ENCODE assay signal across 13 mouse cellular contexts in the genomic region with DNA sequence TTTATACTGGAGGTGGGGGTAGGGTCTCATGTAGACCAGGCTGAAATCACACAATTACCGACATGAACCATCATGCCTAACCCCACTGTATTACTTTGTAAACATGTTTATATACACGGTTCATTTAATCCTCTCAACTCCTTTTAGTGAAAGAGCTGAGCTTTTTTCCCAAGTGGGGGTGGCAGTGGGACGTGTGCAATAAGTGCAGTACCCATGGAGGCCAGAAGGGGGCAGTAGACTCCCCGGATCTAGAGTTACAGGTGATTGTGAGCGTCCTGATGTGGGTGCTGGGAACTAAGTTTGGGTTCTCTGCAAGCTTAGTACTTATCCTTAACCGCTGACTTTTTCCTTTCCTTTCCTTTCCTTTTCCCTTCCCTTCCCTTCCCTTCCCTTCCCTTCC. TPM values are rescaled to one million over a fixed set of nuclear protein-coding genes. Genes with fewer than 3 reads are reported as not detected.
A peak's percentile ranks its signal among the peaks of the same experiment; 100 is the strongest.
DNase-seq lines count a peak whose midpoint lies in the region; ATAC-seq and TF ChIP-seq lines count a peak whose summit lies in the region.
"Had no signal": no experiment of that assay in that cellular context is flagged by ENCODE, and none has a peak within 500 bp of the region (broad histone marks: within the 10 kb centered on the region; RNA-seq: fewer than 3 reads in every experiment).

No protein-coding gene starts in this region.

- no peak overlapping the region for H3K9ac ChIP-seq in heart, postnatal 0 days (replicated peaks; ENCODE audit: low read depth, low read length)
- no peak overlapping the region for H3K9ac ChIP-seq in liver, embryonic 13.5 days
- no peak overlapping the region for H3K9ac ChIP-seq in forebrain, embryonic 15.5 days (replicated peaks)
- H3K9ac ChIP-seq: limb, embryonic 13.5 days; midbrain, embryonic 12.5 days had no signal

- peaks cover 9% of the 10 kb centered on the region for H3K4me1 ChIP-seq in heart, postnatal 0 days (ENCODE audit: control insufficient read depth, insufficient read depth)
- no peaks in the 10 kb centered on the region for H3K4me1 ChIP-seq in liver, embryonic 13.5 days (replicated peaks)
- 0 out of 2 replicates have a peak, but pooled peaks cover 4% of the 10 kb centered on the region for H3K4me1 ChIP-seq in limb, embryonic 10.5 days
- peaks cover 8% of the 10 kb centered on the region for H3K4me1 ChIP-seq in forebrain, embryonic 15.5 days
- H3K4me1 ChIP-seq: midbrain, embryonic 12.5 days had no signal

- no peak for DNase-seq in heart, postnatal 0 days (ENCODE audit: low spot score)
- DNase-seq in heart, adult 11 months = no peak
- DNase-seq in thymus, postnatal 0 days (ENCODE audit: low spot score) = peak; percentile 28
- no peak for DNase-seq in thymus, adult 18-20 months
- DNase-seq in liver, embryonic 13.5 days = peak; percentile 8
- DNase-seq in limb, embryonic 10.5 days (ENCODE audit: low spot score) = no peak
- DNase-seq in cerebellum, adult 18-20 months = no peak
- DNase-seq: kidney, postnatal 10 days had no signal

- no peak overlapping the region for H3K4me2 ChIP-seq in heart, postnatal 0 days (ENCODE audit: low read depth, low read length)
- H3K4me2 ChIP-seq in liver, embryonic 13.5 days = no peak overlapping the region
- H3K4me2 ChIP-seq in forebrain, embryonic 15.5 days (replicated peaks) = no peak overlapping the region
- H3K4me2 ChIP-seq: limb, embryonic 13.5 days; midbrain, embryonic 12.5 days had no signal

- peak; percentile 16 for TF ChIP-seq CTCF in heart, postnatal 0 days (IDR thresholded peaks at IDR 0.05; ENCODE audit: low read depth)

- no peak for ATAC-seq in heart, postnatal 0 days (ENCODE audit: insufficient read depth, low read depth)
- no peak for ATAC-seq in liver, embryonic 13.5 days (ENCODE audit: low read depth)
- ATAC-seq in forebrain, embryonic 15.5 days (replicated peaks) = no peak
- ATAC-seq: Patski had no signal

- no peaks in the 10 kb centered on the region for H3K36me3 ChIP-seq in heart, postnatal 0 days (replicated peaks; ENCODE audit: control insufficient read depth, insufficient read depth, low read length)
- no peaks in the 10 kb centered on the region for H3K36me3 ChIP-seq in liver, embryonic 13.5 days
- H3K36me3 ChIP-seq in limb, embryonic 10.5 days = no peaks in the 10 kb centered on the region
- H3K36me3 ChIP-seq in forebrain, embryonic 15.5 days = no peaks in the 10 kb centered on the region
- H3K36me3 ChIP-seq: embryonic facial prominence, embryonic 10.5 days; limb, embryonic 13.5 days; midbrain, embryonic 12.5 days had no signal

- no peaks in the 10 kb centered on the region for H3K9me3 ChIP-seq in heart, postnatal 0 days (replicated peaks; ENCODE audit: control insufficient read depth, low read length)
- no peaks in the 10 kb centered on the region for H3K9me3 ChIP-seq in liver, embryonic 13.5 days (replicated peaks)
- no peaks in the 10 kb centered on the region for H3K9me3 ChIP-seq in limb, embryonic 10.5 days (replicated peaks)
- H3K9me3 ChIP-seq in forebrain, embryonic 15.5 days = no peaks in the 10 kb centered on the region
- H3K9me3 ChIP-seq: embryonic facial prominence, embryonic 10.5 days; limb, embryonic 13.5 days; midbrain, embryonic 12.5 days had no signal

- 47% methylated on average over 6 of the region's 6 CpGs for WGBS in heart, postnatal 0 days
- 37% methylated on average over 6 of the region's 6 CpGs for WGBS in liver, embryonic 13.5 days (ENCODE audit: insufficient replicate concordance)
- WGBS in limb, embryonic 10.5 days = 52% methylated on average over 6 of the region's 6 CpGs
- WGBS in forebrain, embryonic 15.5 days = 52% methylated on average over 6 of the region's 6 CpGs

- peaks cover 5% of the 10 kb centered on the region; the same call in 1 of the 2 replicates for H3K27me3 ChIP-seq in heart, postnatal 0 days (ENCODE audit: control insufficient read depth, insufficient read depth, low read length)
- no peaks in the 10 kb centered on the region for H3K27me3 ChIP-seq in liver, embryonic 13.5 days
- H3K27me3 ChIP-seq in limb, embryonic 10.5 days (ENCODE audit: low read depth, poor library complexity, severe bottlenecking) = peaks cover 13% of the 10 kb centered on the region; the same call in 1 of the 2 replicates
- no peaks in the 10 kb centered on the region for H3K27me3 ChIP-seq in forebrain, embryonic 15.5 days
- H3K27me3 ChIP-seq: midbrain, embryonic 12.5 days; Patski had no signal

- H3K4me3 ChIP-seq in heart, postnatal 0 days (ENCODE audit: low read depth, low read length) = no peak overlapping the region
- H3K4me3 ChIP-seq in liver, embryonic 13.5 days (replicated peaks) = no peak overlapping the region
- no peak overlapping the region for H3K4me3 ChIP-seq in limb, embryonic 10.5 days
- H3K4me3 ChIP-seq in forebrain, embryonic 15.5 days = no peak overlapping the region
- H3K4me3 ChIP-seq: embryonic facial prominence, embryonic 10.5 days; limb, embryonic 13.5 days; midbrain, embryonic 12.5 days had no signal

- no peak overlapping the region for H3K27ac ChIP-seq in heart, postnatal 0 days (ENCODE audit: low read depth)
- no peak overlapping the region for H3K27ac ChIP-seq in liver, embryonic 13.5 days
- H3K27ac ChIP-seq in limb, embryonic 10.5 days = no peak overlapping the region
- no peak overlapping the region for H3K27ac ChIP-seq in forebrain, embryonic 15.5 days (replicated peaks)
- H3K27ac ChIP-seq: embryonic facial prominence, embryonic 10.5 days; limb, embryonic 13.5 days; midbrain, embryonic 12.5 days had no signal

- no peak for TF ChIP-seq EP300 in heart, postnatal 0 days (IDR thresholded peaks at IDR 0.05; ENCODE audit: low read depth)

RNA-seq across cellular contexts. Expression of a gene that starts 37.5 kb away (rescaled TPM):
- total RNA-seq in heart, postnatal 0 days (2014; rRNA removed; ENCODE audit: low replicate concordance) = 1.1 TPM in 1 of 2 replicates, not detected in the other
- 0.01 TPM in 1 of 2 replicates, not detected in the other for polyA plus RNA-seq in heart, postnatal 0 days (2015; fragmentation: Nextera tagmentation; extraction: Ambion mirVana)
- 0.51 and 0.55 TPM in 2 replicates for polyA plus RNA-seq in thymus, postnatal 0 days (2015; fragmentation: Nextera tagmentation; extraction: Ambion mirVana)
- not detected in 2 replicates for polyA plus RNA-seq in liver, embryonic 13.5 days (2015; fragmentation: Nextera tagmentation; extraction: Ambion mirVana)
- polyA plus RNA-seq in limb, embryonic 10.5 days (2016; fragmentation: Nextera tagmentation; extraction: Ambion mirVana) = 0.20 TPM in 2 replicates
- polyA plus RNA-seq in forebrain, embryonic 15.5 days (2015; fragmentation: Nextera tagmentation; extraction: Ambion mirVana) = 0.03 TPM in 2 replicates

RNA-seq across cellular contexts. Expression of a gene that starts 49.1 kb away (rescaled TPM):
- total RNA-seq in heart, postnatal 0 days (2014; rRNA removed; ENCODE audit: low replicate concordance) = 829 and 887 TPM in 2 replicates
- polyA plus RNA-seq in heart, postnatal 0 days (2015; fragmentation: Nextera tagmentation; extraction: Ambion mirVana) = 1,674 and 1,711 TPM in 2 replicates
- polyA plus RNA-seq in thymus, postnatal 0 days (2015; fragmentation: Nextera tagmentation; extraction: Ambion mirVana) = 297 TPM in 2 replicates
- 150 and 155 TPM in 2 replicates for polyA plus RNA-seq in liver, embryonic 13.5 days (2015; fragmentation: Nextera tagmentation; extraction: Ambion mirVana)
- polyA plus RNA-seq in limb, embryonic 10.5 days (2016; fragmentation: Nextera tagmentation; extraction: Ambion mirVana) = 183 and 211 TPM in 2 replicates
- polyA plus RNA-seq in forebrain, embryonic 15.5 days (2015; fragmentation: Nextera tagmentation; extraction: Ambion mirVana) = 320 and 352 TPM in 2 replicates

Comparison
In these comparisons a context has a peak if more than half of its experiments do, and no peak if none do; other contexts are left out.
1. DNase-seq: peak in thymus, postnatal 0 days (single experiment) and liver, embryonic 13.5 days (single experiment); none in heart, postnatal 0 days (single experiment), heart, adult 11 months (single experiment), thymus, adult 18-20 months (0 of 2), limb, embryonic 10.5 days (single experiment) and cerebellum, adult 18-20 months (0 of 2).